ENCODE assay signal across 8 mouse cellular contexts in genomic region chr2:35503021-35503722, GRCm38 (mm10). TPM values are rescaled to one million over a fixed set of nuclear protein-coding genes. Genes with fewer than 3 reads are reported as not detected.
DNase-seq lines count a peak whose midpoint lies in the region; ATAC-seq and TF ChIP-seq lines count a peak whose summit lies in the region.

No protein-coding gene starts in this region.

- TF ChIP-seq CTCF in intestine, postnatal 0 days (IDR thresholded peaks at IDR 0.05; ENCODE audit: low read depth) = no peak

- H3K4me2 ChIP-seq in intestine, embryonic 14.5 days (ENCODE audit: low read length) = no peak overlapping the region
- no peak overlapping the region for H3K4me2 ChIP-seq in intestine, postnatal 0 days (replicated peaks; ENCODE audit: low read depth)
- no peak overlapping the region for H3K4me2 ChIP-seq in embryonic facial prominence, embryonic 14.5 days (ENCODE audit: low read depth, low read length)
- H3K4me2 ChIP-seq in liver, embryonic 12.5 days = peak overlapping the region; percentile 39

- WGBS in intestine, embryonic 14.5 days = 59% methylated on average over 12 of the region's 12 CpGs
- WGBS in intestine, postnatal 0 days = 74% methylated on average over 12 of the region's 12 CpGs
- WGBS in embryonic facial prominence, embryonic 14.5 days = 55% methylated on average over 12 of the region's 12 CpGs
- 58% methylated on average over 12 of the region's 12 CpGs for WGBS in liver, embryonic 12.5 days (ENCODE audit: insufficient replicate concordance)

- H3K9ac ChIP-seq in intestine, embryonic 14.5 days (ENCODE audit: low read length) = no peak overlapping the region
- no peak overlapping the region for H3K9ac ChIP-seq in intestine, postnatal 0 days (ENCODE audit: low read depth, low read length)
- no peak overlapping the region for H3K9ac ChIP-seq in embryonic facial prominence, embryonic 14.5 days (ENCODE audit: low read depth, low read length)
- peak overlapping the region; percentile 57 for H3K9ac ChIP-seq in liver, embryonic 12.5 days

- H3K36me3 ChIP-seq in intestine, embryonic 14.5 days (ENCODE audit: control insufficient read depth, insufficient read depth, low read length) = no peaks in the 10 kb centered on the region
- no peaks in the 10 kb centered on the region for H3K36me3 ChIP-seq in intestine, postnatal 0 days (ENCODE audit: control insufficient read depth, insufficient read depth)
- no peaks in the 10 kb centered on the region for H3K36me3 ChIP-seq in embryonic facial prominence, embryonic 14.5 days (ENCODE audit: control insufficient read depth, insufficient read depth, low read length)
- H3K36me3 ChIP-seq in liver, embryonic 12.5 days = 0 out of 2 replicates have a peak, but pooled peaks cover 4% of the 10 kb centered on the region

- no peaks in the 10 kb centered on the region for H3K9me3 ChIP-seq in intestine, embryonic 14.5 days (ENCODE audit: control insufficient read depth, low read length)
- H3K9me3 ChIP-seq in intestine, postnatal 0 days (ENCODE audit: control insufficient read depth) = no peaks in the 10 kb centered on the region
- H3K9me3 ChIP-seq in embryonic facial prominence, embryonic 14.5 days (ENCODE audit: control insufficient read depth, low read length) = no peaks in the 10 kb centered on the region
- peaks cover 8% of the 10 kb centered on the region; the same call in 1 of the 2 replicates for H3K9me3 ChIP-seq in liver, embryonic 12.5 days (replicated peaks)

- H3K27me3 ChIP-seq in intestine, embryonic 14.5 days (replicated peaks; ENCODE audit: control insufficient read depth, insufficient read depth, low read length) = no peaks in the 10 kb centered on the region
- H3K27me3 ChIP-seq in intestine, postnatal 0 days (replicated peaks; ENCODE audit: control insufficient read depth, insufficient read depth, low read length) = no peaks in the 10 kb centered on the region
- no peaks in the 10 kb centered on the region for H3K27me3 ChIP-seq in embryonic facial prominence, embryonic 14.5 days (replicated peaks; ENCODE audit: control insufficient read depth, insufficient read depth, low read length)
- no peaks in the 10 kb centered on the region for H3K27me3 ChIP-seq in liver, embryonic 12.5 days (replicated peaks)

- DNase-seq in intestine, embryonic 14.5 days (ENCODE audit: low spot score) = no peak
- DNase-seq in NIH3T3 (ENCODE audit: low read depth) = peak; percentile 42
- peak; percentile 78 for DNase-seq in embryonic facial prominence, embryonic 14.5 days (ENCODE audit: low spot score)
- DNase-seq in spleen, postnatal 14 days (ENCODE audit: low spot score in 2 of 2) = no peak
- DNase-seq in c-Kit-positive CD71-positive TER-119-positive erythroid progenitor cells, embryonic 14.5 days (ENCODE audit: low spot score) = no peak
- no peak for DNase-seq in adrenal gland, postnatal 25 days

- H3K4me1 ChIP-seq in intestine, embryonic 14.5 days (replicated peaks; ENCODE audit: control insufficient read depth, insufficient read depth, low read length) = peaks cover 47% of the 10 kb centered on the region
- peaks cover 1% of the 10 kb centered on the region; the same call in 1 of the 2 replicates for H3K4me1 ChIP-seq in intestine, postnatal 0 days (replicated peaks; ENCODE audit: control insufficient read depth, insufficient read depth, low read length)
- peaks cover 45% of the 10 kb centered on the region for H3K4me1 ChIP-seq in embryonic facial prominence, embryonic 14.5 days (ENCODE audit: control insufficient read depth, insufficient read depth, low read length)
- H3K4me1 ChIP-seq in liver, embryonic 12.5 days = peaks cover 99% of the 10 kb centered on the region

- H3K27ac ChIP-seq in intestine, embryonic 14.5 days (ENCODE audit: low read depth) = peak overlapping the region; percentile 84
- no peak overlapping the region for H3K27ac ChIP-seq in intestine, postnatal 0 days (ENCODE audit: low read depth, low read length)
- peak overlapping the region; percentile 76 for H3K27ac ChIP-seq in embryonic facial prominence, embryonic 14.5 days (replicated peaks; ENCODE audit: low read depth, low read length)
- H3K27ac ChIP-seq in liver, embryonic 12.5 days = peak overlapping the region; percentile 93

- no peak for ATAC-seq in intestine, embryonic 14.5 days (replicated peaks; ENCODE audit: low FRiP score, low TSS enrichment, low read depth)
- no peak for ATAC-seq in intestine, postnatal 0 days
- peak; percentile 42; the same call in 1 of the 2 replicates for ATAC-seq in embryonic facial prominence, embryonic 14.5 days (ENCODE audit: low read depth)
- no peak for ATAC-seq in liver, embryonic 12.5 days

- H3K4me3 ChIP-seq in intestine, embryonic 14.5 days (ENCODE audit: low read depth, low read length) = no peak overlapping the region
- no peak overlapping the region for H3K4me3 ChIP-seq in intestine, postnatal 0 days (ENCODE audit: low read depth, low read length)
- no peak overlapping the region for H3K4me3 ChIP-seq in embryonic facial prominence, embryonic 14.5 days (ENCODE audit: low read depth, low read length)
- H3K4me3 ChIP-seq in liver, embryonic 12.5 days = no peak overlapping the region

RNA-seq across cellular contexts. Expression of gene Ggta1, which starts 40.1 kb away (rescaled TPM):
- polyA plus RNA-seq in intestine, embryonic 14.5 days (2014; fragmentation: Nextera tagmentation; extraction: Ambion mirVana) = 20.1 and 20.8 TPM in 2 replicates
- polyA plus RNA-seq in intestine, postnatal 0 days (2015; fragmentation: Nextera tagmentation; extraction: Ambion mirVana) = 6.4 and 7.0 TPM in 2 replicates
- 32.5 and 35.7 TPM in 2 replicates for polyA plus RNA-seq in embryonic facial prominence, embryonic 14.5 days (2014; fragmentation: Nextera tagmentation; extraction: Ambion mirVana)
- polyA plus RNA-seq in liver, embryonic 12.5 days (2016; fragmentation: Nextera tagmentation; extraction: Ambion mirVana) = 12.7 and 13.0 TPM in 2 replicates
- 8.1 and 13.4 TPM in 2 replicates for total RNA-seq in adrenal gland, postnatal 25 days (2021)

RNA-seq across cellular contexts. Expression of gene Dab2ip, which starts 54.9 kb away (rescaled TPM):
- 43.3 and 47.8 TPM in 2 replicates for polyA plus RNA-seq in intestine, embryonic 14.5 days (2014; fragmentation: Nextera tagmentation; extraction: Ambion mirVana)
- 41.3 and 48.5 TPM in 2 replicates for polyA plus RNA-seq in intestine, postnatal 0 days (2015; fragmentation: Nextera tagmentation; extraction: Ambion mirVana)
- polyA plus RNA-seq in embryonic facial prominence, embryonic 14.5 days (2014; fragmentation: Nextera tagmentation; extraction: Ambion mirVana) = 42.8 and 50.5 TPM in 2 replicates
- polyA plus RNA-seq in liver, embryonic 12.5 days (2016; fragmentation: Nextera tagmentation; extraction: Ambion mirVana) = 8.6 and 13.1 TPM in 2 replicates
- total RNA-seq in adrenal gland, postnatal 25 days (2021) = 96.1 and 137 TPM in 2 replicates

Comparison
In these comparisons a context has a peak if more than half of its experiments do, and no peak if none do; other contexts are left out.
1. DNase-seq: peak in NIH3T3 (single experiment) and embryonic facial prominence, embryonic 14.5 days (single experiment); none in intestine, embryonic 14.5 days (single experiment), spleen, postnatal 14 days (0 of 2), c-Kit-positive CD71-positive TER-119-positive erythroid progenitor cells, embryonic 14.5 days (single experiment) and adrenal gland, postnatal 25 days (single experiment).